Mouse (Mus musculus) C2C12 (cell line): Measurements from ENCODE around the gene AC134908.4. TPM values are rescaled to one million over a fixed set of nuclear protein-coding genes. Genes with fewer than 3 reads are reported as not detected.

ENCODE experiments used
- H3K27me3 ChIP-seq: one replicate; pipeline ENCODE4 v1.6.1; 2011; ENCODE audit not compliant: control insufficient read depth, insufficient read depth, insufficient read length
- H3K36me3 ChIP-seq: one replicate; pipeline ENCODE4 v1.6.1; 2011; ENCODE audit not compliant: control insufficient read depth, insufficient read depth
- H3K4me3 ChIP-seq: one replicate; pipeline ENCODE4 v1.5.1; 2011; ENCODE audit warnings: mild to moderate bottlenecking, control low read depth; ENCODE audit not compliant: poor library complexity, insufficient read depth, severe bottlenecking
- H3K79me2 ChIP-seq: one replicate; pipeline ENCODE4 v1.6.1; 2011; ENCODE audit not compliant: control insufficient read depth, insufficient read depth
- H3K79me3 ChIP-seq: one replicate; pipeline ENCODE4 v1.6.1; 2011; ENCODE audit warnings: low read depth, control low read depth
- H3ac ChIP-seq: one replicate; pipeline ENCODE3; 2011; ENCODE audit warnings: low read depth; ENCODE audit not compliant: control insufficient read depth, insufficient read length
- CEBPB ChIP-seq: IDR thresholded peaks from one replicate; pipeline ENCODE4 v1.6.1; 2011; ENCODE audit warnings: low read depth, mild to moderate bottlenecking, control low read depth, moderate library complexity
- CTCF ChIP-seq: IDR thresholded peaks from one replicate; pipeline ENCODE4 v1.5.1; 2011; ENCODE audit not compliant: control insufficient read depth, insufficient read depth, insufficient read length
- FOSL1 ChIP-seq: IDR thresholded peaks from one replicate; pipeline ENCODE4 v1.8.0; 2011; ENCODE audit warnings: mild to moderate bottlenecking, low read length; ENCODE audit not compliant: poor library complexity, insufficient read depth, severe bottlenecking
- MAX ChIP-seq: IDR thresholded peaks from one replicate; pipeline ENCODE4 v1.6.1; 2011; ENCODE audit warnings: mild to moderate bottlenecking, control low read depth
- MYOD1 ChIP-seq: IDR thresholded peaks from one replicate; pipeline ENCODE4 v1.6.1; 2011; ENCODE audit warnings: low read depth; ENCODE audit not compliant: control insufficient read depth, insufficient read length
- MYOG ChIP-seq: IDR thresholded peaks from one replicate; pipeline ENCODE4 v1.6.1; 2011; ENCODE audit not compliant: control insufficient read depth, insufficient read length; ENCODE audit errors: extremely low read depth
- USF1 ChIP-seq: IDR thresholded peaks from one replicate; pipeline ENCODE4 v1.6.1; 2011; ENCODE audit warnings: low read depth, mild to moderate bottlenecking, control low read depth, moderate library complexity
- polyA plus RNA-seq: library from polyadenylated mRNA; unstranded; fragments of >200 nt; fragmentation: generic; extraction: Trizol; gene quantifications from one replicate; pipeline ENCODE4 v1.2.1, GENCODE M21; 2012; ENCODE audit warnings: missing spikeins

The AC134908.4 gene
- polyA plus RNA-seq, 1 experiment, result not detected

GRCm38 (mm10) chr17:25833291-25833663 lies 37.8 kb upstream of the AC134908.4 start, which contains the start of gene Stub1:
TSS of gene Stub1 (minus strand) at chr17:25833404.
- peaks cover 27% of the 10 kb centered on the region for H3K79me3 ChIP-seq
- H3K27me3 ChIP-seq, result no peaks in the 10 kb centered on the region
- H3K4me3 ChIP-seq, result peak within 1 kb of the TSS; percentile 79
- H3K79me2 ChIP-seq, result peaks cover 51% of the 10 kb centered on the region
- peak within 1 kb of the TSS; percentile 75 for H3ac ChIP-seq
- TF ChIP-seq CEBPB, result no peak
- TF ChIP-seq MAX, result no peak
- TF ChIP-seq FOSL1, result no peak
- no peak for TF ChIP-seq MYOG
- TF ChIP-seq CTCF, result no peak
- TF ChIP-seq USF1, result peak; percentile 88
- no peak for TF ChIP-seq MYOD1
- peaks cover 33% of the 10 kb centered on the region for H3K36me3 ChIP-seq

GRCm38 (mm10) chr17:25832436-25833290 lies 37.2 kb upstream of the AC134908.4 start:
- TF ChIP-seq MAX, result peak; percentile 44
- no peak for TF ChIP-seq FOSL1
- TF ChIP-seq USF1, result peak; percentile 94
- peaks cover 51% of the 10 kb centered on the region for H3K79me2 ChIP-seq
- H3K27me3 ChIP-seq, result no peaks in the 10 kb centered on the region
- H3ac ChIP-seq, result peak overlapping the region; percentile 75
- peaks cover 27% of the 10 kb centered on the region for H3K36me3 ChIP-seq
- peaks cover 27% of the 10 kb centered on the region for H3K79me3 ChIP-seq
- peak overlapping the region; percentile 79 for H3K4me3 ChIP-seq

- Histone ChIP-seq H3K27me3 (no peaks in the 10 kb centered on the region), H3K79me2 (peaks cover 51% of the 10 kb centered on the region), H3K79me3 (peaks cover 27% of the 10 kb centered on the region), H3K36me3 (peaks cover 27% of the 10 kb centered on the region), H3ac (peak overlapping the region; percentile 75), H3K4me3 (peak overlapping the region; percentile 79)
- no peak for TF ChIP-seq MYOG
These were observed 36.2 kb upstream of the AC134908.4 start for GRCm38 (mm10) chr17:25831451-25832281.

GRCm38 (mm10) chr17:25830806-25831431 lies 35.5 kb upstream of the AC134908.4 start:
- H3K79me3 ChIP-seq, result peaks cover 27% of the 10 kb centered on the region
- TF ChIP-seq USF1, result no peak
- TF ChIP-seq MAX, result no peak
- no peak for TF ChIP-seq CTCF
- TF ChIP-seq CEBPB, result no peak
- TF ChIP-seq MYOD1, result no peak
- no peak for TF ChIP-seq MYOG
- no peak for TF ChIP-seq FOSL1
- H3K79me2 ChIP-seq, result peaks cover 51% of the 10 kb centered on the region
- H3K4me3 ChIP-seq, result no peak overlapping the region
- peaks cover 27% of the 10 kb centered on the region for H3K36me3 ChIP-seq
- H3K27me3 ChIP-seq, result no peaks in the 10 kb centered on the region
- H3ac ChIP-seq, result no peak overlapping the region

- Histone ChIP-seq H3K36me3 (peaks cover 27% of the 10 kb centered on the region), H3K79me2 (peaks cover 48% of the 10 kb centered on the region), H3K4me3 (no peak overlapping the region), H3K79me3 (peaks cover 27% of the 10 kb centered on the region), H3ac (no peak overlapping the region), H3K27me3 (no peaks in the 10 kb centered on the region)
- no peak for TF ChIP-seq MAX
- TF ChIP-seq FOSL1, result no peak
- no peak for TF ChIP-seq MYOD1
- TF ChIP-seq CTCF, result no peak
- TF ChIP-seq CEBPB, result no peak
- no peak for TF ChIP-seq USF1
- no peak for TF ChIP-seq MYOG
These were observed 34.8 kb upstream of the AC134908.4 start for GRCm38 (mm10) chr17:25830200-25830753.
